Mouse (Mus musculus): ENCODE measurements around the gene Lepr.

Lepr gene

GRCm38 (mm10) chr4:101717367-101718121 is at the start of gene Lepr:
Gene Lepr, plus strand, starts transcription at chr4:101717404.
- ATAC-seq (ENCODE audit: insufficient number of reproducible peaks, low FRiP score, low TSS enrichment): no peak

- no peak for ATAC-seq (ENCODE audit: insufficient number of reproducible peaks, low FRiP score, low TSS enrichment)
Observed at GRCm38 (mm10) chr4:101669161-101669560, 48.0 kb upstream of the Lepr start.

- ATAC-seq (ENCODE audit: insufficient number of reproducible peaks, low FRiP score, low TSS enrichment): no peak
Observed at GRCm38 (mm10) chr4:101669811-101670210, 47.4 kb upstream of the Lepr start.

GRCm38 (mm10) chr4:101674790-101675189 is 42.4 kb upstream of the Lepr start:
- no peak for ATAC-seq (ENCODE audit: insufficient number of reproducible peaks, low FRiP score, low TSS enrichment)

DNA sequence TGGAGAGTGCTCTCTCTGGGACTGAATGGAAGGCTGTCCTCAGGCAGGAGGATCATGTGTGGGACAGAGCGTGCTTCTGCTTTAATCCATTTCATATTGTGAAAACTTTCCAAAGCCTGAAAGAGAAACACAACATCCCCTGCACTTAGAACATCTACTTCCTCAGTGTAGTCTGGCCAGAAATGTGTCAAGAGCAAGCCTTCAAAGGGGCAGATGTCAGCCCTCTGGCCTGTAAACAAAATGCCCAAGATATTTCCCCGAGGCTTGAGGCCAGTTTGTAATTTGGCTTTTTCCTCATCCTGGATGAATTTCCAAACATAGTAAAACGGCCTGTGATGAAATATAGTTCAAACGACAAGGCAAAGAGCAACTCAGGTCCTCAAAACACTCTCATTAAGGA is 41.5 kb upstream of the Lepr start:
- ATAC-seq (ENCODE audit: insufficient number of reproducible peaks, low FRiP score, low TSS enrichment): no peak

- no peak for ATAC-seq (ENCODE audit: insufficient number of reproducible peaks, low FRiP score, low TSS enrichment)
Observed at GRCm38 (mm10) chr4:101682620-101683019, 34.6 kb upstream of the Lepr start.

DNA sequence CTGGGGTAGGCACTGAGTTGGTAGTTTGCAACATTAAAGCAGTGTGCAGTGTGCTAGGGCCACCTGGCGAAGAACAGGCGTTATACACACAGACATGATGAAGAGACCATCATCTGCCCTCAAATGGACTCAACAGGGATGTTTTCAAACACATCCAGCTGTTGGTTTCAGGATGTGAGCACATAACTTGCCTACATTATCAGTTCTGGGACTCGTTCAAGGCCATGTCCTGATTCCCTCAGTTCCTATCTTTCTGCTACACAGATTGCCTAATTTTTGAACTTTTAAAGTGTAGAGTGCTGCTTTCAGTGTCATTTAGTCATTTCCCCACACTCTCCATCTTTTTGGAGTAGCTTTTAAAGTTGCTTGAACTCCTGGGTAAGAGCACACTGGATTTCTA is 34.1 kb upstream of the Lepr start:
- ATAC-seq (ENCODE audit: insufficient number of reproducible peaks, low FRiP score, low TSS enrichment): no peak

DNA sequence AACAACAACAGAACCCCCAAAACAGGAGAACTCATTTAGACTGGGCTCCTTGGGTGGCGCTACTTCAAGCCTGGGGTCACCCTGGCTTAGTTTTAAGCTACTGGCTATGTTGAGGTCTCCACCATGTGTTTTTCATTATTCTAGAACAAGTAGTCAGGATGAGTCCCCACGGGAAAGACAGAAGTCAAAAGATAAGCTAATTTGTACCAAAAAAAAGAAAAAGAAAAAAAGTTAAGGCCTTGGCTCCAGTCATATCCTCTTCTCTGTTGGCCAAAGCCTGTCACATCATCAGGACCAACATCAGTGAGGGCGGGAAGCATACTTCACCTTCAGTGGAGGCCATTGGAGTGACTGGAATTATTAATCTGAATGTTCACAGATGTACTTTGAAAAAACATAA is 32.4 kb upstream of the Lepr start:
- no peak for ATAC-seq (ENCODE audit: insufficient number of reproducible peaks, low FRiP score, low TSS enrichment)

- no peak for ATAC-seq (ENCODE audit: insufficient number of reproducible peaks, low FRiP score, low TSS enrichment)
Observed at GRCm38 (mm10) chr4:101686227-101686810, 30.9 kb upstream of the Lepr start.

- ATAC-seq (ENCODE audit: insufficient number of reproducible peaks, low FRiP score, low TSS enrichment): no peak
Observed at GRCm38 (mm10) chr4:101689241-101689640, 28.0 kb upstream of the Lepr start.

GRCm38 (mm10) chr4:101689645-101690044 is 27.6 kb upstream of the Lepr start:
- no peak for ATAC-seq (ENCODE audit: insufficient number of reproducible peaks, low FRiP score, low TSS enrichment)

DNA sequence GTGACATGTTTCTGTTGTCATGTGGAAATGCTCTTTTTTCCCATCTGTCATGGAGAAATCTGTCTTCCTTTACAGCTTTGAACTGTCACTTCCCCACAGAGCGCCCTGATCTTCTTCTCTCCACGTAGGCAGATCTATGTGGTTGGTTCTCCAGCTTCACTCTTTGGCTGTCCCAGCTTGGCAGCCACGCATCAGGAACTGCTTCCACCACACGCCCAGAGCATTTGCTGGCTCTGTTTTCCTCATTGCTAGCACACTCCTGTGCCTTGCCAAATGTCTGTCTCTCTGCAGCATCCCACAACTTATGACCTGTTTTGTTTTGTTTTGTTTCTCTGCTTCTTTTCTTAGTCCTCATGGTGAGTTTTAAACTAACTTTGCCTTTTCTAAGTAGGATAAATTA is 24.3 kb upstream of the Lepr start:
- ATAC-seq (ENCODE audit: insufficient number of reproducible peaks, low FRiP score, low TSS enrichment): no peak

- ATAC-seq (ENCODE audit: insufficient number of reproducible peaks, low FRiP score, low TSS enrichment): no peak
Observed at GRCm38 (mm10) chr4:101694529-101694928, 22.7 kb upstream of the Lepr start.

DNA sequence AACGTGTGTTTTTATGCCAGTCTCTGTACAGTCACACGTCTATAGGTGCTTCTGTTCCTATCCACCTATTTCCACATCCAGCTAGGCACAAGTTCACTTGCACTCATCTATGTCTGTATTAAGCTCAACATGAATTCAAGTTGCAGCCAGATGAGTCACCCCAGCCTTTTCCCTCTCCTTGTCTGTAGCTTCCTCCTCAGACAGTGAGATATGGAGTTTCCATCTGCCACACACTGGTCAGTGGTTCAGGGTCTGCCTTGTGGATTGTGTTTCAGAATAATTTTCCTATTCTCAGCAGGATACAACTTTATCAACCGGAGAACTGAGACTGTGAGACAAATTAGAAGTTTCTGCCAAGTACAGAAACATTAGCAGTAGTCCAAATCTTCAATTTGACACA is 20.0 kb upstream of the Lepr start:
- no peak for ATAC-seq (ENCODE audit: insufficient number of reproducible peaks, low FRiP score, low TSS enrichment)

DNA sequence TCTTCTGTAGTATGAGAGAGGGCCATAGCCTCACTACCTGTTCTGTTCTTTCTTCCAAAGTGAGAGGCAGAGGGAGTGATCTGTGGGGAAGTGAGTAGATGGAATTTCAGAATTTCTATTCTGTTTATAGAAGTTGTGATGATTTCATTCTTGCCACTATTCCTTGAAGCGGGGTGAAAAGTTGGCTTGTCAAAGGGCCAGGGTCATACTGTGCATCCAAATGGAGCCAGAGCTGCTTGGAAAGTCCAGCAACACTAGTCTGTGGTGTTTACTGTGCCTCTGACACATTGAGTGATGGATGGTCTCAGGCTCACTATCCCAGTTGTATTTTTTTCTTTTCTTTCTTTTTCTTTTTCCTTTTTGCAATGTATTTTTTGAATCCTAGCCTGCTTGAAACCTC is 17.8 kb upstream of the Lepr start:
- ATAC-seq (ENCODE audit: insufficient number of reproducible peaks, low FRiP score, low TSS enrichment): no peak

DNA sequence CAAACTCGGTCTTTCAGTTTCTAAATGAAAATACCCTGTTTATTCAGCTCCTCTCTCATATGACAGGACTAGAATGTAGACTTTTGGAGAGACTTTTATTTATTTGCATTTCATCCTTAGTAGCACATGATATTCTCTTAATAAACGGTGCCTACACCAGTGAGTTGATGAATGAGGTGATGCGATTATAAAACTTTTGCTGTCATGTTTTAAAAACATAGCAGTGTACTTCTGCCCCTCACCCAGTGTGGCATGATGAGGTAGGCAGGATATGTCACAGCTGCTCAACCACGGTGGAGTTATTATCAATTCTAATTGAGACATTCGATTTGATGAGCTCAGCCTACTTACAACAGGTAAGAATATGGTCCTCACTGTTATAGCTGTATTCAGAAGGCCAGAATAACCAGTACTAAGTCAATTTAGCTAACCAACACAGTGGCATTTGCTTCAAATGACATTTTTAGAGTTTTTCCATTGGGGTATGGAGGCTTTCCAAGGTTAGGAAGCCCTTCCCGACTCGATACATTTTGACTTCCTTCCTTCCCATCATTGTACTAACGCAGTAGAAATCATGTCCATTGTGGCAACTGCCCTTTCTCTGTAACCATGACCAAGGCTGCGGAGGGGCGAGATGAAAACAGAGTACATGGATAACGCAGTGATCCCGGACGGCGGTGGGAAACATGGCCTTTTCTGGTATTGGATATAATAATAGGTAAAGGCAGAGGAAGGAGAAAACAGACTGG is 16.1 kb upstream of the Lepr start:
- no peak for ATAC-seq (ENCODE audit: insufficient number of reproducible peaks, low FRiP score, low TSS enrichment)

GRCm38 (mm10) chr4:101705325-101705724 is 11.9 kb upstream of the Lepr start:
- ATAC-seq (ENCODE audit: insufficient number of reproducible peaks, low FRiP score, low TSS enrichment): no peak

GRCm38 (mm10) chr4:101707234-101707633 is 10.0 kb upstream of the Lepr start:
- ATAC-seq (ENCODE audit: insufficient number of reproducible peaks, low FRiP score, low TSS enrichment): no peak

DNA sequence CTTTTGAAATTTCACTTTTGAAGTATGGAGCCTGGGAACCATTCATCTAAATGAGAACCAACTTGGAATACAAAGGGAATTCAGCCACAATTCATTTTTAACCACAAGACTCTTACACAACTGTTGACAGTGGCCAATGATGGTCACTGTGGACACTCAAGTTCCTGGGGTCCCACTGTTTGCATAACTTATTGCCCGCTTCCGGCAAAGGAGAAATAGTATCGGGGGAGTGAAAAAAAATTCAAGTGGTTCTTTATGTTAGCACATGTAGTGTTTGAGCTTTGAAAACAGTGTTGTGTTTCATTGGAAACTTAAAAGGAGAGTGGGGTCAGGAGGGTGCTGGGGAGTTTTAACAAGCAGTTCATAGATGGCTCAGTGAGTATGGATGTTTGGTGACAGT is 9.3 kb upstream of the Lepr start:
- no peak for ATAC-seq (ENCODE audit: insufficient number of reproducible peaks, low FRiP score, low TSS enrichment)

DNA sequence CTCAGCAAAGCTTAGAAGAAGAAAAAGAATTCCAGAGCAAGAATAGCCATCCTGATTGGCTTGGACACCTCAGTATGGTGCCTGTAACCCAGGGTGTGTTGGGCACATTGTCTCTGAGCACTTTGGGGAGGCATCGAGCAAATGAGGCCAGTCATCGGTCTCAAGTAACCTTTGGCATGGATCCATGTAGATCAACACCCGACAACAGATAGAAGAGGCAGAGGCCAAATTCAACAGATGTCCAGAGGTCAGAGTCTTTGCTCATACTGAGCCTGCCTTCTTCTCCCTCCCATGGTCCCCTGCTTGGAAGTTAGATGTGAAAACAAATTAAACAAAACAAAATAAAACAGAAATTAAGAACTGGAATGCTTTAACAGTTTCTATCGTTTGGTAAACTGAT is 6.8 kb upstream of the Lepr start:
- ATAC-seq (ENCODE audit: insufficient number of reproducible peaks, low FRiP score, low TSS enrichment): no peak

DNA sequence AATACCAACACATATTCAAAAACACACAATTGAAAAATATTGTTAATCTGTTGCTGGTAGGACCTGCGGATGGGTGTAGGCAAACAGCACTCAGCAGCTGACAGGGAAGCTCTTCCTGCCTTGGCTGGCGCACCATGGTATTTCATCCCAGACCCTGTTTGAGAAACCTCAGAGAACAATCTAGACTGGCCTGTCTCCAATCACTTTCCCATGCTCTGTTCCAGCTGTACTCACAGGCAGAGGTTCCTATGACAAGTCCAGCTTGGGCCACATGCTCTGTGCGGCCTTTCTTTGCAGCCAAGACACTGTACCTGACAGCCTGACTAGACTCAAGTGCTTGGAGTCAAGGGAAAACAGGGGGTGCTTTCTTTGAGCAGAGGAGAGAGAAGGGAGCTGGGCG is 6.1 kb upstream of the Lepr start:
- no peak for ATAC-seq (ENCODE audit: insufficient number of reproducible peaks, low FRiP score, low TSS enrichment)

DNA sequence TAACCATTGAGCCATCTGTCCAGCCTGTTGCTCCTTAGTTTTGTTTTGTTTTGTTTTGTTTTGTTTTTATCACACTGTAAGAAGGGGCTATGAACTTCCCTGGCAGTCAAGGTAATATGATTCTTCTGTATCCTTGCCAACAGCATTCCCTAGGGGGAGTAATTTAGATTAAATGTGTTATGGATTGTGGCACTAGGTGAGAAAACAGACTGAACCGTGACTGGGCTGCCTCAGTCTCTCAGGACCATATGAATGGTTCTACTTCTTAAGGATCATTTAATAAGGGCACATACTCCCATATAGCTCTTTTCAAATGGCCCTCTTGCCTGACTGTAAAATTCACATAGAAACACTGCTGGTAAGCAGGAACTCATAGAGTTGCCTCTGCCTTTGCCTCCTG is 4.6 kb upstream of the Lepr start:
- no peak for ATAC-seq (ENCODE audit: insufficient number of reproducible peaks, low FRiP score, low TSS enrichment)
